Mouse (Mus musculus) thymus, adult 2 months (tissue): ENCODE data around the gene B3galt1. TPM values are rescaled to one million over a fixed set of nuclear protein-coding genes. Genes with fewer than 3 reads are reported as not detected.

Experiments used
- DNase-seq: peaks from one replicate; pipeline ENCODE4 v3.0.0; 2021
- H3K27ac ChIP-seq: fragments of 200-500 bp; 2 replicates; pipeline ENCODE4 v1.5.1; 2012; ENCODE audit warnings: low read length, control low read depth; ENCODE audit not compliant: control insufficient read depth, insufficient read depth
- H3K27me3 ChIP-seq: fragments of 200-500 bp; 2 replicates; pipeline ENCODE4 v1.6.1; 2012; ENCODE audit warnings: mild to moderate bottlenecking, low read length, moderate library complexity, mixed read lengths; ENCODE audit not compliant: control insufficient read depth, insufficient read depth
- H3K36me3 ChIP-seq: fragments of 200-500 bp; 2 replicates; pipeline ENCODE4 v1.6.1; 2012; ENCODE audit warnings: mild to moderate bottlenecking, low read length, moderate library complexity; ENCODE audit not compliant: control insufficient read depth, insufficient read depth
- H3K4me1 ChIP-seq: fragments of 200-500 bp; replicated peaks from 2 replicates; pipeline ENCODE4 v1.6.1; 2012; ENCODE audit warnings: low read length; ENCODE audit not compliant: control insufficient read depth, insufficient read depth
- H3K4me3 ChIP-seq: fragments of 200-500 bp; 2 replicates; pipeline ENCODE4 v1.5.1; 2012; ENCODE audit warnings: mild to moderate bottlenecking, low read length, control low read depth, moderate library complexity; ENCODE audit not compliant: control insufficient read depth, insufficient read depth
- CTCF ChIP-seq: fragments of 200-500 bp; IDR thresholded peaks from 2 replicates; pipeline ENCODE4 v1.5.1; 2012; ENCODE audit warnings: mild to moderate bottlenecking, control low read depth, low read length, moderate library complexity, borderline replicate concordance; ENCODE audit not compliant: control insufficient read depth, poor library complexity, insufficient read depth; ENCODE audit errors: extremely low read depth
- POLR2A ChIP-seq: fragments of 200-500 bp; IDR thresholded peaks from 2 replicates; pipeline ENCODE4 v1.6.1; 2012; ENCODE audit warnings: mild to moderate bottlenecking, low read length, control low read depth, moderate library complexity; ENCODE audit not compliant: control insufficient read depth, poor library complexity, insufficient read depth; ENCODE audit errors: extremely low read depth
- WGBS: fragments of 180-500 bp; shearing (Covaris S2); methylation state at CpG from one replicate; pipeline ENCODE4 v1.1.7; 2018; 5-methylcytosine and 5-hydroxymethylcytosine counted together
- polyA plus RNA-seq: library from polyadenylated mRNA; depleted of rRNA; stranded (reverse); fragments of >200 nt; gene quantifications from 2 replicates; pipeline ENCODE4 v1.2.3, GENCODE M21; 2012; rRNA removed

The B3galt1 gene
- 0.04 TPM in 2 replicates for polyA plus RNA-seq

DNA sequence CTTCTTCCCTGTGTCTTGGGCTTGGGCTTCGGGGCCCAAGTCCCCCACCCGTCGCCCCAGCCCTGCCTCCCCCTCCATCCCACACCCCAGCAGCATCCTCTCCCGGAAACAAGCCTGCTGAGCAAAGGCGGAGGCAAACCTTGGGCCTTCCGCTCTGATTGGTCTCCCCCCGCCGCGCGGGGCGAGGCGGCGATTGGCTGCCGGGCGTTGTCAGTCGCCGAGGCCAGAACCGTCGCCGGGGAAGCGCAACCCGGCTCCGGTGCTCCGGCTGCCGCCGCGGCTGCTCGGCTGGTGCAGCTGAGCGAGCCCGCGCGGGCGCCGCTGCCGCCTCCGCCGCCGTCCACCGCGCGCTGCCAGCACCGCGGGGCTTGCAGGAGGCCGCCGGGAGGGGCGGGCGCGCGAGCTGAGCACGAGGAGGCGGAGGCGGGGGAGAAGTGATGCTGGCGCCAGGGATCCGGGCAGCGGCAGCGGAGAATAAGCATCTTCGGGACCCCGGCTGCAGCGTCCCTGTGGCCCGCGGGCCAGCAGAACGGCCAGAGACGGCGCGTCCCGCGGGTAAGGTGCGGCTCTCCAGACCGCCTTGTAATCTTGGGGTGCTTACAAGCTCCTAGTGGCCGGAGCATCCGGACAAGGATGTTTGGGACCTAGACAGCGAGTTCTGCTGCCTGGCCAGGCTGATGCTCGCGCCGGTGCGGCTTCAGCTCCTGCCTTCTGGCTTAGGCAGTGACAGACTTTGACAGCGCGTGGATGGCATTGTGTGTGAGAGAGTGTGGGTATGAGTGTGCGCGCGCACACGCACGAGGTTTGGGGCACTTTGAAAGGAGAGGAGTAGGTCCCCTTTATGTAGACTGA is at the start of gene B3galt1:
TSS of gene B3galt1 (plus strand) at position 392 of the 852 bp plus-strand sequence.
- DNase-seq, result peak; percentile 18
- 3% methylated on average over 83 of the region's 83 CpGs for WGBS
- Histone ChIP-seq H3K36me3 (no peaks in the 10 kb centered on the region), H3K27me3 (peaks cover 6% of the 10 kb centered on the region), H3K27ac (no peak within 1 kb of the TSS), H3K4me3 (peak within 1 kb of the TSS; percentile 5; the same call in 1 of the 2 replicates), H3K4me1 (no peaks in the 10 kb centered on the region)
- TF ChIP-seq CTCF (no peak), POLR2A (no peak)

- Histone ChIP-seq H3K4me1 (no peaks in the 10 kb centered on the region), H3K27ac (no peak overlapping the region), H3K4me3 (no peak overlapping the region), H3K36me3 (no peaks in the 10 kb centered on the region), H3K27me3 (no peaks in the 10 kb centered on the region)
- no peak for TF ChIP-seq POLR2A
- no peak for TF ChIP-seq CTCF
- 91% methylated on average over 7 of the region's 7 CpGs for WGBS
- DNase-seq, result no peak
Observed at GRCm38 (mm10) chr2:67516405-67516804, 49.3 kb upstream of the B3galt1 start.

- Histone ChIP-seq H3K36me3 (no peaks in the 10 kb centered on the region), H3K27ac (no peak overlapping the region), H3K27me3 (no peaks in the 10 kb centered on the region), H3K4me3 (no peak overlapping the region), H3K4me1 (no peaks in the 10 kb centered on the region)
- TF ChIP-seq POLR2A (no peak), CTCF (no peak)
- WGBS, result 93% methylated on average over 2 of the region's 2 CpGs
- no peak for DNase-seq
Observed at GRCm38 (mm10) chr2:67535347-67535746, 30.3 kb upstream of the B3galt1 start.

DNA sequence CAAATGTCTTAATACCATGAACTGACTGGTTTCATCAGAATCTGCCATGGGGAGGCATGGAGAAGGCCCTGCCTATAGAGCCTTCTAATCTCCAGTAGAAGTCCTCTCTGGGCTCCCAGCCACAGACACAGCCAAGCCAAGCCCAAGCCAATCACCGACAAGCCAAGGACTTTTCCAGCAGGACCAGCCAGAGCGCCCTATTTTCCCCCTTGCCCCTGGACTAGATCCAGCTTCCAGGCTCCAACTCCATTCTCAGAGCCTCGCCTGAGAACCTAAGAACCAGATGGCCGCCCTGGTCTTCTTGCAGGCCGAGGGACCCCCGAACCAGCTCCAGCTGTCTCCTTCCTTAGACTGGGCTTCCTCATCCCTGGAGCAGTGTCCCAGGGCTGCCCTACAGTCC is 26.2 kb upstream of the B3galt1 start:
- Histone ChIP-seq H3K4me1 (no peaks in the 10 kb centered on the region), H3K4me3 (no peak overlapping the region), H3K36me3 (no peaks in the 10 kb centered on the region), H3K27ac (no peak overlapping the region), H3K27me3 (no peaks in the 10 kb centered on the region)
- WGBS, result 90% methylated on average over 6 of the region's 6 CpGs
- no peak for DNase-seq
- TF ChIP-seq CTCF (no peak), POLR2A (no peak)

- no peaks in the 10 kb centered on the region for H3K4me1 ChIP-seq
- no peak overlapping the region for H3K4me3 ChIP-seq
- no peaks in the 10 kb centered on the region for H3K36me3 ChIP-seq
- DNase-seq, result no peak
- H3K27me3 ChIP-seq, result no peaks in the 10 kb centered on the region
- no peak for TF ChIP-seq CTCF
- TF ChIP-seq POLR2A, result no peak
- no peak overlapping the region for H3K27ac ChIP-seq
- WGBS, result 78% methylated on average over 11 of the region's 11 CpGs
Observed at GRCm38 (mm10) chr2:67541957-67542696, 23.5 kb upstream of the B3galt1 start.

DNA sequence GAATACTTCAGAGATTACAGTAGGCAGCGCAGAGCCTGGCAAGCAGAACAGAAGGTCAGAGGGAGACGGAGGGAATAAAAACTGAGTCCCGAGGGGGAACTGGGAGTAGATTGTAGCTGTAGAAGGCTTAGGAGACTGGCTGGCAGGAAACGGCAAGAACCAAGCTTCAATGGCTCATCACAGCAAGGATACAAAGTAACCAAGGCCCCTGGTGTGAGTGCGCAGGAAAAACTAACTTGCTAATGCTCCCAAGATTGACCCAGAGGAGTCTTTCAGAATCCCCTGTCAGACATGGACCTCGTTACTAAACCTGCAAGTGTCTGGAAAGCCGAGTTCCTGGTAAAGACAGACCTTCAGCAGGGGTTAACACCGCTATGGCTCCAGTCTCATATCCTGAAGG is 21.2 kb upstream of the B3galt1 start:
- WGBS, result 77% methylated on average over 8 of the region's 8 CpGs
- H3K27me3 ChIP-seq, result no peaks in the 10 kb centered on the region
- H3K4me3 ChIP-seq, result no peak overlapping the region
- no peaks in the 10 kb centered on the region for H3K4me1 ChIP-seq
- no peaks in the 10 kb centered on the region for H3K36me3 ChIP-seq
- no peak overlapping the region for H3K27ac ChIP-seq
- DNase-seq, result no peak
- no peak for TF ChIP-seq CTCF
- no peak for TF ChIP-seq POLR2A
